Mouse (Mus musculus) midbrain, postnatal 0 days (tissue): ENCODE results near the gene Cnp. TPM values are rescaled to one million over a fixed set of nuclear protein-coding genes. Genes with fewer than 3 reads are reported as not detected.
A peak's percentile ranks its signal among the peaks of the same experiment; 100 is the strongest.

Experiments used
- ATAC-seq: fragments of 200-750 bp; cut with Nextera tagmentation; 2 replicates; pipeline ENCODE4 v1.8.0; 2017; ENCODE audit warnings: moderate number of reproducible peaks, mild to moderate bottlenecking, moderate TSS enrichment, moderate library complexity; ENCODE audit not compliant: low FRiP score
- DNase-seq: peaks from one replicate; pipeline ENCODE4 v3.0.0-alpha.2; 2015; ENCODE audit warnings: low spot score
- H3K27ac ChIP-seq: fragments of 300-500 bp; sonication (generic); 2 replicates; pipeline ENCODE4 v1.5.1; 2014; ENCODE audit warnings: low read depth, mild to moderate bottlenecking, low read length, mixed read lengths
- H3K27me3 ChIP-seq: fragments of 300-500 bp; sonication (generic); 2 replicates; pipeline ENCODE4 v1.6.1; 2014; ENCODE audit warnings: low read length, control low read depth, mixed read lengths; ENCODE audit not compliant: insufficient read depth
- H3K36me3 ChIP-seq: fragments of 300-500 bp; sonication (generic); 2 replicates; pipeline ENCODE4 v1.6.1; 2014; ENCODE audit warnings: low read length, control low read depth, mixed read lengths; ENCODE audit not compliant: insufficient read depth
- H3K4me1 ChIP-seq: fragments of 300-500 bp; sonication (generic); 2 replicates; pipeline ENCODE4 v1.6.1; 2014; ENCODE audit warnings: mild to moderate bottlenecking, control low read depth, antibody characterized with exemption, low read length, mixed read lengths; ENCODE audit not compliant: insufficient read depth
- H3K4me2 ChIP-seq: fragments of 300-500 bp; sonication (generic); 2 replicates; pipeline ENCODE4 v1.6.1; 2014; ENCODE audit warnings: low read depth, mild to moderate bottlenecking, low read length, mixed read lengths; ENCODE audit not compliant: poor library complexity, severe bottlenecking
- H3K4me3 ChIP-seq: fragments of 300-500 bp; sonication (generic); 2 replicates; pipeline ENCODE4 v1.5.1; 2014; ENCODE audit warnings: low read depth, mild to moderate bottlenecking, low read length, moderate library complexity
- H3K9ac ChIP-seq: fragments of 300-500 bp; sonication (generic); replicated peaks from 2 replicates; pipeline ENCODE4 v1.6.1; 2014; ENCODE audit warnings: mild to moderate bottlenecking, low read length, moderate library complexity, mixed read lengths; ENCODE audit not compliant: poor library complexity, severe bottlenecking
- H3K9me3 ChIP-seq: fragments of 300-500 bp; sonication (generic); 2 replicates; pipeline ENCODE4 v1.6.1; 2016; ENCODE audit warnings: low read length, control low read depth
- CTCF ChIP-seq: IDR thresholded peaks from 2 replicates; pipeline ENCODE4 v1.5.1; 2016; ENCODE audit warnings: antibody characterized with exemption, mild to moderate bottlenecking
- WGBS: fragments of 180-500 bp; shearing (Covaris S2); extraction: QIAGEN DNeasy Blood & Tissue Kit; methylation state at CpG from one replicate; pipeline ENCODE4 v1.1.7; 2014; 5-methylcytosine and 5-hydroxymethylcytosine counted together
- polyA plus RNA-seq: library from polyadenylated mRNA; unstranded; fragments of >200 nt; fragmentation: Nextera tagmentation; extraction: Ambion mirVana; gene quantifications from 2 replicates; pipeline ENCODE4 v1.2.1, GENCODE M21; 2015
- total RNA-seq: library from RNA; depleted of rRNA; stranded (reverse); fragments of >200 nt; gene quantifications from 2 replicates; pipeline ENCODE4 v1.2.3, GENCODE M21; 2014

Gene Cnp
- total and polyA plus RNA-seq, 2 experiments from 2014 or later, result 65.3 to 68.8 TPM

- H3K36me3 ChIP-seq, result no peaks in the 10 kb centered on the region
- H3K4me2 ChIP-seq, result no peak overlapping the region
- ATAC-seq (no peak), DNase-seq (no peak)
- H3K4me3 ChIP-seq, result no peak overlapping the region
- no peak overlapping the region for H3K9ac ChIP-seq
- H3K27ac ChIP-seq, result no peak overlapping the region
- no peaks in the 10 kb centered on the region for H3K9me3 ChIP-seq
- H3K27me3 ChIP-seq, result no peaks in the 10 kb centered on the region
- no peaks in the 10 kb centered on the region for H3K4me1 ChIP-seq
- WGBS, result 65% methylated on average over 9 of the region's 9 CpGs
- TF ChIP-seq CTCF, result no peak
Observed at GRCm38 (mm10) chr11:100569789-100570188, 4.9 kb upstream of the Cnp start.

- Histone ChIP-seq H3K4me3 (peak overlapping the region; percentile 8; the same call in 1 of the 2 replicates), H3K4me2 (peak overlapping the region; percentile 39), H3K27me3 (no peaks in the 10 kb centered on the region), H3K9me3 (no peaks in the 10 kb centered on the region), H3K9ac (0 out of 2 replicates have a peak overlapping the region, but pooled peaks have one; percentile 19), H3K4me1 (peaks cover 5% of the 10 kb centered on the region), H3K27ac (no peak overlapping the region; the same call in 1 of the 2 replicates), H3K36me3 (no peaks in the 10 kb centered on the region)
- DNase-seq, result peak; percentile 86
- ATAC-seq, result peak; percentile 53; the same call in 1 of the 2 replicates
- TF ChIP-seq CTCF, result peak; percentile 91
- 10% methylated on average over 8 of the region's 8 CpGs for WGBS
Observed at GRCm38 (mm10) chr11:100570430-100571201, 4.1 kb upstream of the Cnp start.

GRCm38 (mm10) chr11:100571202-100571567 is 3.5 kb upstream of the Cnp start:
- TF ChIP-seq CTCF, result no peak
- Histone ChIP-seq H3K9me3 (no peaks in the 10 kb centered on the region), H3K9ac (0 out of 2 replicates have a peak overlapping the region, but pooled peaks have one; percentile 1), H3K27ac (no peak overlapping the region; the same call in 1 of the 2 replicates), H3K27me3 (no peaks in the 10 kb centered on the region), H3K4me1 (peaks cover 6% of the 10 kb centered on the region), H3K4me3 (peak overlapping the region; percentile 8; the same call in 1 of the 2 replicates), H3K4me2 (peak overlapping the region; percentile 39), H3K36me3 (no peaks in the 10 kb centered on the region)
- ATAC-seq, result peak; percentile 48; the same call in 1 of the 2 replicates
- 8% methylated on average over 16 of the region's 16 CpGs for WGBS
- no peak for DNase-seq

GRCm38 (mm10) chr11:100574188-100574587 is 516 bp upstream of the Cnp start:
- peaks cover 6% of the 10 kb centered on the region; the same call in 1 of the 2 replicates for H3K36me3 ChIP-seq
- no peaks in the 10 kb centered on the region for H3K9me3 ChIP-seq
- TF ChIP-seq CTCF, result no peak
- DNase-seq (no peak), ATAC-seq (no peak)
- H3K4me3 ChIP-seq, result peak overlapping the region; percentile 60; the same call in 1 of the 2 replicates
- H3K4me2 ChIP-seq, result peak overlapping the region; percentile 82
- no peak overlapping the region for H3K27ac ChIP-seq
- 96% methylated on average over 3 of the region's 3 CpGs for WGBS
- no peaks in the 10 kb centered on the region for H3K27me3 ChIP-seq
- H3K4me1 ChIP-seq, result peaks cover 6% of the 10 kb centered on the region
- H3K9ac ChIP-seq, result no peak overlapping the region

- H3K4me2 ChIP-seq, result peak overlapping the region; percentile 82
- no peaks in the 10 kb centered on the region for H3K27me3 ChIP-seq
- DNase-seq (no peak), ATAC-seq (no peak)
- peak overlapping the region; percentile 62 for H3K27ac ChIP-seq
- H3K4me1 ChIP-seq, result peaks cover 6% of the 10 kb centered on the region
- TF ChIP-seq CTCF, result no peak
- no peaks in the 10 kb centered on the region for H3K9me3 ChIP-seq
- peak overlapping the region; percentile 62 for H3K9ac ChIP-seq
- 28% methylated on average over 2 of the region's 2 CpGs for whole genome bisulfite sequencing
- peaks cover 14% of the 10 kb centered on the region; the same call in 1 of the 2 replicates for H3K36me3 ChIP-seq
- peak overlapping the region; percentile 60 for H3K4me3 ChIP-seq
Observed at GRCm38 (mm10) chr11:100575484-100575855, 766 bp downstream of the Cnp start.

GRCm38 (mm10) chr11:100576256-100576655 is 1.6 kb downstream of the Cnp start:
- no peak overlapping the region for H3K9ac ChIP-seq
- 77% methylated on average over 21 of the region's 21 CpGs for WGBS
- DNase-seq (no peak), ATAC-seq (no peak)
- peaks cover 20% of the 10 kb centered on the region for H3K36me3 ChIP-seq
- peak overlapping the region; percentile 82 for H3K4me2 ChIP-seq
- peaks cover 6% of the 10 kb centered on the region for H3K4me1 ChIP-seq
- H3K27ac ChIP-seq, result no peak overlapping the region; the same call in 1 of the 2 replicates
- no peak for TF ChIP-seq CTCF
- no peak overlapping the region for H3K4me3 ChIP-seq
- no peaks in the 10 kb centered on the region for H3K27me3 ChIP-seq
- H3K9me3 ChIP-seq, result no peaks in the 10 kb centered on the region
